Mouse (Mus musculus) thymus, adult 2 months (tissue): ENCODE measurements at regions not wholly inside any gene's neighbourhood (a gene's known extent, or its start where the extent isn't known, plus 50 kb on each side); places are given as distances from the start of the nearest gene placed in this dataset.

ENCODE experiments used
- CTCF ChIP-seq: fragments of 200-500 bp; IDR thresholded peaks from 2 replicates; pipeline ENCODE4 v1.5.1; 2012; ENCODE audit warnings: mild to moderate bottlenecking, control low read depth, low read length, moderate library complexity, borderline replicate concordance; ENCODE audit not compliant: control insufficient read depth, poor library complexity, insufficient read depth; ENCODE audit errors: extremely low read depth
- POLR2A ChIP-seq: fragments of 200-500 bp; IDR thresholded peaks from 2 replicates; pipeline ENCODE4 v1.6.1; 2012; ENCODE audit warnings: mild to moderate bottlenecking, low read length, control low read depth, moderate library complexity; ENCODE audit not compliant: control insufficient read depth, poor library complexity, insufficient read depth; ENCODE audit errors: extremely low read depth

DNA sequence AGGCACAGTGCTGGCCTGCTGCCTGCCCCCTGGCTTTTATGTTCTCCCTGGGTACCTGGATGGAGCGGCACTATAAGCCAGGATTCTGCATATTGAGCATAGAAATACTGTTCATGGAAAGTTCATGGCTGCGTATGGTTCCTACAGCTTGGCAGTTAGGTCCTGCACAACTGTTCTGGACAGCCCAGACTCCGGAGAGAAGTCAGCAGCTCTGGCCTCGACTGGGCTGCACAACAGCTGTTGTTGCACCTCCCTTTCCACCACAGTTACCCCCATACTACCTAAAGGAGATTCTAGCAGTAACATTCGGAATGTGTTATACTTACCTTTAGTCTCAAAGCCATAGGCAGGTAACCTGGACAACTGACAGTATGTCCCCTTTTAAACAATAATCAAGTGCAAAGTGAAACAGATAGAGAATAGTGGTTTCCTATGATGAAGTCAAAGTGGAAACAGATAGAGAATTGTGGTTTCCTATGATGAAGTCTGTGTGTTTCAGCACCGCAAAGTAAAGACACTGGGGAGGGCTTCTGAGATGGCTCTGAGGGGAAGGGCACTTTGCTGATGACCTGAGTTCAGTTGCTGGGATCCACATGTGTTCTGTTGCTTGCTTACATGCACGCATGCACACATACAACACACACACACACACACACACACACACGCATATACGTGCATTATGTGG, 2099.2 kb downstream of the 4930444P10Rik start:
- TF ChIP-seq CTCF: no peak
- TF ChIP-seq POLR2A: no peak
